Comparison of ENCODE assay signal across 21 mouse cellular contexts in genomic region chr15:82011947-82012346, GRCm38 (mm10). TPM values are rescaled to one million over a fixed set of nuclear protein-coding genes. Genes with fewer than 3 reads are reported as not detected.
"Had no signal": no experiment of that assay in that cellular context is flagged by ENCODE, and none has a peak within 500 bp of the region (broad histone marks: within the 10 kb centered on the region; RNA-seq: fewer than 3 reads in every experiment).

No protein-coding gene starts in this region.

- H3K9me3 ChIP-seq: limb, embryonic 13.5 days; midbrain, embryonic 13.5 days; neural tube, embryonic 12.5 days had no signal

- H3K4me3 ChIP-seq: limb, embryonic 13.5 days; midbrain, embryonic 13.5 days; neural tube, embryonic 12.5 days had no signal

- H3K4me2 ChIP-seq: limb, embryonic 13.5 days; midbrain, embryonic 13.5 days; neural tube, embryonic 12.5 days had no signal

- H3K27me3 ChIP-seq: limb, embryonic 13.5 days; midbrain, embryonic 13.5 days; neural tube, embryonic 12.5 days had no signal

- ATAC-seq: midbrain, embryonic 13.5 days had no signal

- H3K9ac ChIP-seq: limb, embryonic 13.5 days; liver, embryonic 14.5 days; midbrain, embryonic 13.5 days; neural tube, embryonic 12.5 days had no signal

- H3K27ac ChIP-seq: limb, embryonic 13.5 days; liver, embryonic 14.5 days; midbrain, embryonic 13.5 days; neural tube, embryonic 12.5 days had no signal

- DNase-seq: kidney, postnatal 14 days; left cerebral cortex, postnatal 4 days; lung, adult 18-20 months; right cerebral cortex, postnatal 4 days; spleen, adult 18-20 months; thymus, adult 18-20 months; thymus, postnatal 14 days had no signal

- H3K36me3 ChIP-seq: limb, embryonic 13.5 days; midbrain, embryonic 13.5 days; neural tube, embryonic 12.5 days had no signal

RNA-seq across cellular contexts. Expression of gene 1700029P11Rik, which starts 31.6 kb away (rescaled TPM):
- total RNA-seq: layer of hippocampus, adult 8-10 months; layer of hippocampus, postnatal 14 days; left cerebral cortex, adult 18-20 months; left cerebral cortex, postnatal 10 days; left cerebral cortex, postnatal 4 days; liver, adult 2 months; megakaryocyte-erythroid progenitor cell, adult 5-6 weeks; neutrophil, adult 5-6 weeks had no signal
- polyA plus RNA-seq: large intestine, adult 2 months; limb, embryonic 13.5 days; liver, adult 2 months; liver, embryonic 14.5 days; lung, embryonic 16.5 days; midbrain, embryonic 13.5 days; neural tube, embryonic 12.5 days; stomach, embryonic 14.5 days had no signal

RNA-seq across cellular contexts. Expression of gene 4930407I10Rik, which starts 47.0 kb away (rescaled TPM):
- total RNA-seq: layer of hippocampus, adult 8-10 months; layer of hippocampus, postnatal 14 days; left cerebral cortex, adult 18-20 months; left cerebral cortex, postnatal 10 days; left cerebral cortex, postnatal 4 days; liver, adult 2 months; megakaryocyte-erythroid progenitor cell, adult 5-6 weeks; neutrophil, adult 5-6 weeks had no signal
- polyA plus RNA-seq: large intestine, adult 2 months; liver, adult 2 months; liver, embryonic 14.5 days; lung, embryonic 16.5 days; midbrain, embryonic 13.5 days; stomach, embryonic 14.5 days had no signal
